Mouse (Mus musculus): Measurements from ENCODE around the gene Xrcc4.

Gene Xrcc4

GRCm38 (mm10) chr13:89929477-89929876, 159.9 kb downstream of the Xrcc4 start:
- no peak for DNase-seq (ENCODE audit: low spot score)

- DNase-seq (ENCODE audit: low spot score) = no peak
Measured at GRCm38 (mm10) chr13:89918814-89919481, 170.5 kb downstream of the Xrcc4 start.

DNA sequence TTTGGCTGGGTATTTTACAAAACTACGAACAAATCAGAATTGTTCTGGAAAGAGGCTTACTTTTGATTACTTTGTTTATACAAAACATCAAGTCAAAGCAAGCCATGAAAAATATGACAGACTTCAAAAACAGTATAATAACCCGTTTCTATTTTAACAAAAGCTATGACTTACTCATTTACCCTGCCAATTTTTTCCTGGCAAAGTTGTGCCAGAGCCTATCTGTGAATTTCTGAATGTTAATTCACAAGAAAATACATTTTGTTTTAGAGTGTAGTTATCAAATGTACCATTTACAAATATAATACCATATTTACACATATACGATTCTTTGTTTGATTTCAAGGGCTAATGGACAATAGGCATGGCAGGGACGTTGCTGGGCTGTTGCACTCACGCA, 175.1 kb downstream of the Xrcc4 start:
- no peak for DNase-seq (ENCODE audit: low spot score)

DNA sequence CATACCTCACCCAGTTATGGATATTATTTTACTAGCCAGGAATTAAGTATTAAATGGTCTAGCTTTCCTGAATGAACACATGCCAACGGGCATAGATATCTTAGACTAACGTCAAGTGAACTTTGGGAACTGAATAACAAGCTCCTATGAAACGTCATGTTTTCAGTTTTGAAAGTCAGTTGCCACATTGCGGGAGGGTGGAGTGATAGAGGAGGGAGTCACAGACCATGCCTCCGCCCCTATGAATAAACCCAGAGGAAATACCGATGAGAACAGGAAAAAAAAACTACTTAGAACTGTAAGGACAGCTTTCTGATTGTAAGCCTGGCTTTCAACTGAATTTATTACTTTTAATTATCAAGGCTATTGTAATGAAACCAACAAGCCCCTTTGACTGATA, 175.5 kb downstream of the Xrcc4 start:
- DNase-seq (ENCODE audit: low spot score) = no peak

- DNase-seq (ENCODE audit: low spot score) = no peak
Measured at GRCm38 (mm10) chr13:89906120-89906519, 183.3 kb downstream of the Xrcc4 start.

GRCm38 (mm10) chr13:89899066-89899465, 190.3 kb downstream of the Xrcc4 start:
- no peak for DNase-seq (ENCODE audit: low spot score)

DNA sequence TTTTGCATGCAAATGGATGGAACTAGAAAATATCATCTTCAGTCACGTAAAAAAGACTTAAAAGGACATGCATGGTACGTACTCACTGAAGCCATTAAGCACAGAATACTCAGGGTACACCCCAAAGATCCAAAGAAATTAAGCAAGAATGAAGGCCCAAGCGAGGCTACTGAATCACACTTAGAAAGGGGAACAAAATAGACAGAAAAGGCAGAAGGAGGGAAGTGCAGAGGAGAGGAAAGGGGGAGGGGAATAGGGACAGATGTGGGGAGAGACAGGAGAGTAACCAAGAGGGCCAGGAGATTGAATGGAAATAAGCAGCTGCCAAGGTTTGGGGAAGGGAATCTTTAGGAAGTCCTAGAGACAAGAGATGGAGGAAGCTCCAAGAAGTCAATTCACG, 197.3 kb downstream of the Xrcc4 start:
- DNase-seq (ENCODE audit: low spot score) = no peak

DNA sequence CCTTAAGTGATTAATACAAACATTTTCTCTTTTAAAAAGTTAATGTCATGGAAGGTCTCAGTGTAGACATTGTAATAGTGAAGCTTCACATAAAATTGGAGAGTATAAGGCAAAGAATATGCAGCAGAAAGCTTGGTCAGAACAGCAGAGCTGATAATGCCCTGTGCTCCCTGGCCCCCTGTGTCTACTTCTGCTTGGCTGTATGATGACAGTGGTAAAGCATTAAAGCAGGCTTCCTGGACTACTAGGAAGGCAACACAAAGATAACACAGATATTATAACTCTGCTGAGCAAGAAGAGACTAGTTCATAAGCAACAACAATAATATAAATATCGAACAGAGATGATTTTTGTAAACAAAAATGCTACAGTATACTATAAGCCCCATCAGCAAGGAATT, 199.2 kb downstream of the Xrcc4 start:
- DNase-seq (ENCODE audit: low spot score) = no peak

GRCm38 (mm10) chr13:89889074-89889473, 200.3 kb downstream of the Xrcc4 start:
- DNase-seq (ENCODE audit: low spot score) = no peak

DNA sequence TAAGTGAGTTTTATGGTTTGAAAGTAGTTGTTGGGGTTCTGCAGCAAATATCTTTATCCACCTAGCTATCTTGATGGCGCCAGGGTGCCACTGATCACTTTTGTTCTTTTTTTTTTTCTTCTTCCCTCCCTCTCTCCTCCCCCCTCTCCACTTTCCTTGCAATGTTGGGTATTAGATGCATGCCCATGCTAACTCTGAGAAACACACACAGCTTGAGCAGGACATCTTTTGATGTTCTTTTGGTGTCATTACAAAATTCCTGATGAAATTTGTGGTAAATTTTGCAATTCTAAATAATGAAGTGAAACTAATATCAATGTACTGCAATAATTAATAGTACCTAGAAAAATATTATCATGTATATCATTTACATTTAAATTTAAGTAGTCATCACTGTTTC, 205.9 kb downstream of the Xrcc4 start:
- no peak for DNase-seq (ENCODE audit: low spot score)

- DNase-seq (ENCODE audit: low spot score) = no peak
Measured at GRCm38 (mm10) chr13:89881281-89881680, 208.1 kb downstream of the Xrcc4 start.

GRCm38 (mm10) chr13:89878832-89879468, 210.5 kb downstream of the Xrcc4 start:
- DNase-seq (ENCODE audit: low spot score) = no peak

- no peak for DNase-seq (ENCODE audit: low spot score)
Measured at GRCm38 (mm10) chr13:89875499-89875898, 213.9 kb downstream of the Xrcc4 start.

DNA sequence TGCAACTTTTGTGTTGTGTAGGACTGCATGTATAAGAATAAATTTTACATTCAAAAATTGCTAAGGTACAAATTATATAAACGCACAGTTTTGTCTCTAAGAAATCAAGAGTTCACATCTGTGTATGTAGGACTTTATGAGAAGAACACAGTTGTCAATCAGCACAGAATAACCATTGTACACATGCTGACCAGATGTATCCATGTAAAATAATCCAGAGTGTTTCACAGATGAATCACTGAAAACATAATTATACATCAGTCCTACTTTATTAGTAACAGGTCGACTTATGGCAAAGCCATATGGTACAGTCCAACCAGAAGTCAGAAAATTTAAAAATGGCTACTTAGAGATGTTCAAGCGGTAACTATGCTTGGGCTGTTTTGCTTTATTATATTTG, 216.7 kb downstream of the Xrcc4 start:
- DNase-seq (ENCODE audit: low spot score) = no peak

DNA sequence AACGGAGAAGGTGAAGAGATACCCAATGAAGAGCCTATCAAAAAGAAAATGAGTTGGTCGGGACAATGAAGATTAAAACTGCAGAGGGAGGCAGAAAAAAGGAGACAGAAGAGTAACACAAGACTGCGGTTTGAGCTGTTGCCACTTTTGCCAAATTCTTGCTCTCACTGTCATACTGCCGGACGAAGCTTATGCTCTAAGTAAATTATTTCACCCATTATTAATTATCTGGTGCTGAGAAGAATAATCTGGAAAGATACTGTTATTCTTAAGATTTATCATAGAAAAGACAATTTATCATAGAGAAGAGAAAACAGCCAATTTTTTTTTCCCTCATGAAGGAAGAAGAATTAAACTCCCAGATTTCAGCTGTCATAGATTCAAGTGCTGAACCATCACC, 235.3 kb downstream of the Xrcc4 start:
- no peak for DNase-seq (ENCODE audit: low spot score)

DNA sequence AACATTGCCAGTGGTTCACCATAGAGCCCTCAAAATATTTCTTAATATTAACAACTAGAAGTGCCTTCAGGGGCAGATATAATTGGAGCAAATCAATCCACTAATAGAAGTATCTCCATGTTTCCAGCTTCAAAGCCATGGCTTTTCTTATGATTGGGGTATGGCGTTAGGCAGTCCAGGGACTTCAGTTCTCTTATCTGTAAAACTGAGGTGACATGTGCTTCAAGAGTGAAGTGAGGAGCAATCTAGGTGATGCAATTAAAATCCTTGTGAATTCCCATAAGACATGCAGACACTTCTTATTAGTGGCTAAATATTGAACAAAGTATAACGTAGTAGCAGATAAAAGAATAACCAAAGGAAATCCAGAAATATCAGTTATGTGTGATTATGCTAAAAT, 238.7 kb downstream of the Xrcc4 start:
- DNase-seq (ENCODE audit: low spot score) = no peak

DNA sequence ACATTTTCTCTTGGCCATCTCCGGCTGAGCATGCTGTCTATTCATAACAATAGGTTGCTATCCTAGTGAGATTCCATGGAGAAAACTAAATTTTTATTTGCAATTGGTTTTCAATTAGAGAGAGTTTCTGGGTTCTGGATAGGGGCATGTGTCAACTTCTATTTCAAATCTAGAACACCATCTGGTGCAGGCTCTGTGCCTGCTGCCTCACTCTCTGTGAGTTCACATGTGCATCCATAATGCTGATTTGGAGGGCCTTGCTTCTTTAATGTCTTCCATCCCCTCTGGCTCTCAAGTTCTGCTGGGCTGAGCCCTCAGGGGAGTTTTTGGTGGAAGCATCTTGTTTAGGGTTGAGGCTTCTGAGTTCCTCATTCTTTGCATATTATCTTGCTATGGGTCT, 239.5 kb downstream of the Xrcc4 start:
- no peak for DNase-seq (ENCODE audit: low spot score)

DNA sequence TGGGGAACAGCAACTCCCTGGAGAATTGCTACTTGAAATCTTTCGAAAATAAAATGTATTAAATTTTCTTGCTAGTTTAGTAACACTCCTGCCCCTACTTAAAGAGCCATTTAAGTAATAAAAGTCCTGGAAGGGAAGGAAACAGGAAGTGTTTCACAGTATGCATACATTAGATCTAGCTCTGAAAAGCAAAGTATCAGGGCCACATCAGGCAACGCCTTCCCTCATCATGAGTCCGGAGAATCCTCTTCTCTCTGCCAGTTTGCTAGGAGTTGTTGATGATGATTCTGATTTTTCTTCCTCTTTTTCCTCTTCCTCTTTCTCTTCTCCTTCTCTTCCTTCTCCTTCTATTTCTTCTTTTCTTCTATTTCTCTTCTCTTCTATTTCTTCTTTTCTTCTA, 250.8 kb downstream of the Xrcc4 start:
- no peak for DNase-seq (ENCODE audit: low spot score)

DNA sequence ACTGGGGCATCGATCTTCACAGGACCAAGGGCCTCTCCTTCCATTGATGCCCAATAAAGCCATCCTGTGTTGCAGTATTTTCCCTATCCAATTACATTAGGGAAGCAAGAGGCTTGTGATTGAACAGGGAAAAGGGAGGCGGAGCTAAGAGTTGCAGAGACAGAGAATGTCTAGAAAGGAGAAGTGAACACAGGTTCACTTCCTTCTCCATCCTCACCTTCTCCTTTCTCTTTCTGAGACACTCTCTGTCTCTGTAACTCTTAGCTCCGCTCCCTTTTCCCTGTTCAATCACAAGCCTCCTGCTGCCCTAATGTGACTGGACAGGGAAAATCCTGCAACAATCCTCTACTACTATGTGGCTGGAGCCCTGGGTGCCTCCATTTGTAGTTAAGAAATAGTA, 254.9 kb downstream of the Xrcc4 start:
- DNase-seq (ENCODE audit: low spot score) = no peak

DNA sequence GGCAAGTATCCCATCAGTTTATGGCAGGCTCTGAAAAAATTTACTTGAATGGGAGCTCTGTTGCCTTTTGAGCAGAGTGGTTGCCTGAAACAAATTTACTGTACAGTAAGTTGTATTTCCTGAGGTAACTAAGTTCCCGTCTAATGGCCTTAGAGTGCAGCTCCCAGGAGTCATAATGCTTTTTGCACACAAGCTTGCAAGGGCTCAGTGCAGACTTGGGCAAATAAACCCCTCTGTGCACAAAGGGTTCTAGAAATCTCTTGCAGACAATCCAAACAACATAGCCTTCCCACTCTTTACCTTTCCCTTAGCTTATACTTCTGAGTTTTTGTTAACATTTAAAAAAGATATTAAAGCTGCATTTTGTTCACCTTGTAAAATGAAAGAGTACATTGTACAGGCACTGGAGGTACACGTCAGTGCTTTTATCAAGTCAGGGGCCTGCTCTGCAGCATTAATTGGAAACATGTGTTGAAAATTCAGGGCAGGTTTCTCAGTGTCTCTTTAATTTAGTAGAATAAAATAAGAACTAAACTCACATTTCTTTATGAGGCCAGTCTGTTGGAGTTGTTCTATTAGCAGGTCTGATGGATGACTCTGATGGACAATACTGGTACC, 256.2 kb downstream of the Xrcc4 start:
- no peak for DNase-seq (ENCODE audit: low spot score)

- DNase-seq (ENCODE audit: low spot score) = no peak
Measured at GRCm38 (mm10) chr13:89828429-89828970, 260.9 kb downstream of the Xrcc4 start.

GRCm38 (mm10) chr13:89827838-89828237, 261.6 kb downstream of the Xrcc4 start:
- no peak for DNase-seq (ENCODE audit: low spot score)

- DNase-seq (ENCODE audit: low spot score) = no peak
Measured at GRCm38 (mm10) chr13:89814543-89814942, 274.9 kb downstream of the Xrcc4 start.

Data from urinary bladder, postnatal 10 days (tissue).